Mouse (Mus musculus) bone marrow macrophage, adult 2 months (primary cell): ENCODE results near the gene Ager.

ENCODE experiments used
- CTCF ChIP-seq: IDR thresholded peaks from 2 replicates; pipeline ENCODE4 v1.5.1; 2012; ENCODE audit warnings: low read depth, mild to moderate bottlenecking, low read length, moderate library complexity
- POLR2A ChIP-seq: IDR thresholded peaks from 2 replicates; pipeline ENCODE4 v1.6.1; 2012; ENCODE audit warnings: mild to moderate bottlenecking, low read depth, low read length, borderline replicate concordance

- TF ChIP-seq POLR2A = no peak
- no peak for TF ChIP-seq CTCF
These were observed 5.7 kb upstream of the Ager start for GRCm38 (mm10) chr17:34591994-34592375.
